Mouse (Mus musculus) embryonic facial prominence, embryonic 10.5 days (tissue): Measurements from ENCODE around the gene Adamts16. TPM values are rescaled to one million over a fixed set of nuclear protein-coding genes. Genes with fewer than 3 reads are reported as not detected.
A peak's percentile ranks its signal among the peaks of the same experiment; 100 is the strongest.

Experiments
- DNase-seq: peaks from one replicate; pipeline ENCODE4 v3.0.0-alpha.2; 2017; ENCODE audit warnings: low spot score
- H3K27ac ChIP-seq: fragments of 300-500 bp; sonication (generic); replicated peaks from 2 replicates; pipeline ENCODE4 v1.5.1; 2016; ENCODE audit warnings: mild to moderate bottlenecking
- H3K27me3 ChIP-seq: fragments of 300-500 bp; sonication (generic); replicated peaks from 2 replicates; pipeline ENCODE4 v1.6.1; 2016; ENCODE audit warnings: low read depth, mild to moderate bottlenecking; ENCODE audit not compliant: poor library complexity, severe bottlenecking
- H3K36me3 ChIP-seq: fragments of 300-500 bp; sonication (generic); replicated peaks from 2 replicates; pipeline ENCODE4 v1.6.1; 2016; ENCODE audit warnings: mild to moderate bottlenecking, moderate library complexity
- H3K4me1 ChIP-seq: fragments of 300-500 bp; sonication (generic); 2 replicates; pipeline ENCODE4 v1.6.1; 2016
- H3K4me3 ChIP-seq: fragments of 300-500 bp; sonication (generic); 2 replicates; pipeline ENCODE4 v1.5.1; 2016; ENCODE audit warnings: mild to moderate bottlenecking, moderate library complexity
- H3K9me3 ChIP-seq: fragments of 300-500 bp; sonication (generic); 2 replicates; pipeline ENCODE4 v1.6.1; 2016; ENCODE audit warnings: mild to moderate bottlenecking
- WGBS: fragments of 180-500 bp; shearing (Covaris S2); methylation state at CpG from one replicate; pipeline ENCODE4 v1.1.7; 2016; 5-methylcytosine and 5-hydroxymethylcytosine counted together
- polyA plus RNA-seq: library from polyadenylated mRNA; unstranded; fragments of >200 nt; fragmentation: Nextera tagmentation; extraction: Ambion mirVana; gene quantifications from 2 replicates; pipeline ENCODE4 v1.2.1, GENCODE M21; 2016

Gene Adamts16
- polyA plus RNA-seq, 1 experiment from 2014 or later = 0.36 TPM

- WGBS = 87% methylated on average over 5 of the region's 5 CpGs
- no peaks in the 10 kb centered on the region for H3K9me3 ChIP-seq
- DNase-seq = no peak
Observed at GRCm38 (mm10) chr13:70865867-70866266, 24.3 kb upstream of the Adamts16 start.

DNA sequence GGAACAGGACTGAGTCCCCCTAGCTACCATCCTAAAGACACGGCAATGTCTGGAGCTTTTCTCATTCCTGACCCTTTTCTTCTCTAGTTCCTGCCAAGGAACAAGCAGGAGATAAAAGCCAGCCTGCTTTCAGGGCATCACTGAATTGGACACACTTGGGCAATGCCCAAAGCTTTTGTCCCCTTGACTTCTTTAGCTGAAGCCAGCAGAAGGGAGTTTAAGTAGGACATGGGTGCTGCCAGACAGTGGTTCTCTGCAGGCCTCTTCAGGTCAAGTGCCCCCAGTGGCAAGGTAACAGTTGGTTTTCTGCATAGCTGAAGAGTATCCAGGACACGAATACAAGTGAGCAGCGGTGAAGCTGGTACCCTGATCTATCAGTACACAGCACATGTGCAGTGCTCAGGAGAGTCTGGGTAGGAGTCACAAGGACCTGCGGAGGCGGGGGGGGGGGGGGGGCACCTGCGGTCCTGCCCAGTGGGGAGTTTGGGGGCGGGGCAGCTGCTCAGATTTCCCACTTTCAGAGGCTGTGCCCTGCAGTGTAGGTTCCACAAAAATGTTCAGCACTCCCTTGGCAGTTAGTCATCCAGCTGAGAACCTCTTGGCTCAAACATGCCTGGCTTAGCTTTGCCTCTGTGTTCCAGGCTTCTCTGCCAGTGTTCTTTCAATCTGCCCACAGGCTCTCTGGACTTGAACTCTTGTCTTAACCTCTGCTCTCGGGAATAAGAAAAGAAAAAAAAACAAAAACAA, 20.7 kb upstream of the Adamts16 start:
- Histone ChIP-seq H3K9me3 (no peaks in the 10 kb centered on the region), H3K27ac (no peak overlapping the region), H3K4me1 (no peaks in the 10 kb centered on the region), H3K4me3 (no peak overlapping the region), H3K36me3 (no peaks in the 10 kb centered on the region), H3K27me3 (no peaks in the 10 kb centered on the region)
- WGBS = 50% methylated on average over 8 of the region's 8 CpGs
- DNase-seq = no peak

More at GRCm38 (mm10) chr13:70865867-70866266, 24.3 kb upstream of the Adamts16 start:
- H3K36me3 ChIP-seq = no peaks in the 10 kb centered on the region
- no peaks in the 10 kb centered on the region for H3K27me3 ChIP-seq
- H3K4me1 ChIP-seq = no peaks in the 10 kb centered on the region
- H3K27ac ChIP-seq = no peak overlapping the region
- H3K4me3 ChIP-seq = no peak overlapping the region

GRCm38 (mm10) chr13:70853601-70854000, 12.0 kb upstream of the Adamts16 start:
- Histone ChIP-seq H3K27me3 (no peaks in the 10 kb centered on the region), H3K27ac (no peak overlapping the region), H3K36me3 (no peaks in the 10 kb centered on the region), H3K9me3 (no peaks in the 10 kb centered on the region), H3K4me3 (no peak overlapping the region), H3K4me1 (no peaks in the 10 kb centered on the region)
- DNase-seq = no peak

DNA sequence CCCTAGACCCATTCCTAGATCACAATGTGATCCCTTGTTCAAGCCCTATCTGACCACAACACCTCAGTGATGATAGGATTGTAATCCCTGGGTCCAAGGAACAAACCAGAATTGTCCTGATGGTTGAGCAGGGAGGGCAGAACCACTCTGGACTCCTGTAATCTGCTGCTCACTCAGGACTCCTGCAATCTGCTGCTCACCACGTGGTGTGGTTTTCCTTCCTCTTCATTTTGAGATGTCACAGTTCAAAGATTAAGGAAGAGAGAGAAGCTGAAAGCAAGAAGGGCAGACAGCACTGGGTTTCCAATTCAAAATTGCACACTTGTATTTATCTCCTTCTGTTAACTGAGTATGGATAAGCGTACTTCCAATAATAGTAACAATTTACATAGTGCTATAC, 5.3 kb upstream of the Adamts16 start:
- DNase-seq = no peak
- peaks cover 5% of the 10 kb centered on the region for H3K4me1 ChIP-seq

DNA sequence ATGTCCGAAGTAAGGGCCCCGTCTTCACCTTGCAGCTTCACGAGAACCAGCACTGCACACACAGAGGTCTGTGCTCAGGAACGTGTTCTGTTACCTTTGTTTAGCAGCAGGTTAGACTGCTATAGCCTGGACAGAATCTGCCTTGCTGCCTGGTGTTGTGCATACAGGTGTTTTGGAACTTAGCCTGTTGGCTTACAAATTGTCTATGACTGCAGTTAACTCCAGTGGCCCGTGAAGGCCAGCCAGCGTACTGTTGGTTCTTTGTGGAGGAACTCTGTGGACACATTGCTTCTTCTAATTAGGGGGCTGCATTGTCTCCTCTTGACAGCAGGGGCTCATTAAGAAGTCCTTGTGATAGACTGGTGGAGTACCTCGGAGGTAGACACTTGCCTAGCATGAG, 3.9 kb upstream of the Adamts16 start:
- no peak overlapping the region for H3K27ac ChIP-seq
- DNase-seq = no peak
- WGBS = 81% methylated on average over 7 of the region's 7 CpGs

More for the DNA sequence above, 5.3 kb upstream of the Adamts16 start:
- Histone ChIP-seq H3K9me3 (no peaks in the 10 kb centered on the region), H3K27ac (no peak overlapping the region), H3K27me3 (peaks cover 29% of the 10 kb centered on the region), H3K36me3 (no peaks in the 10 kb centered on the region), H3K4me3 (no peak overlapping the region)
- 66% methylated on average over 2 of the region's 2 CpGs for WGBS

DNA sequence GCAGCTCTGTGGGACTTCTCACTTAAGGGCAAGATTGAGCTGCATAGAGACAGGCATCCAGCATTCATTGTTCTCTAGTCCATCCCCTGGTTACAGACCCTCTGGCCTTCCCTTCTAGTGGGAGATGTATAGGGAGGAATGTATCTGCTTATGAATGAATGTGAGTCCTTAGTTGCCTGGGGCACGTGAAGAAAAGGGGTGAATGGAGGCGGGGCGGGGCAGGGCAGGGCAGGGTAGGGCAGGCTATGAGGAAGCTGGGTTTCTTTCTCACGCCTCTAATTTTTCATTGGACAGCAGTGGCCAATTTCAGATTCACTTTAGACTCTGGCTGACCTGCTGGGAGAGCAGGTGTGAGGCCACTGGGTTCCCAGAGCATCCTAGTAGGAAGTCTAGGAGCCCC, 515 bp upstream of the Adamts16 start:
- Histone ChIP-seq H3K4me3 (no peak overlapping the region), H3K27ac (no peak overlapping the region), H3K27me3 (peaks cover 42% of the 10 kb centered on the region), H3K4me1 (peaks cover 16% of the 10 kb centered on the region), H3K9me3 (no peaks in the 10 kb centered on the region), H3K36me3 (no peaks in the 10 kb centered on the region)
- DNase-seq = no peak
- WGBS = 50% methylated on average over 4 of the region's 4 CpGs

More for the DNA sequence above, 3.9 kb upstream of the Adamts16 start:
- Histone ChIP-seq H3K4me3 (no peak overlapping the region), H3K36me3 (no peaks in the 10 kb centered on the region), H3K9me3 (no peaks in the 10 kb centered on the region), H3K4me1 (peaks cover 16% of the 10 kb centered on the region), H3K27me3 (peaks cover 43% of the 10 kb centered on the region)

GRCm38 (mm10) chr13:70840161-70840560, 1.4 kb downstream of the Adamts16 start:
- H3K4me1 ChIP-seq = peaks cover 20% of the 10 kb centered on the region
- DNase-seq = peak; percentile 82
- H3K4me3 ChIP-seq = no peak overlapping the region
- H3K27me3 ChIP-seq = peaks cover 39% of the 10 kb centered on the region
- 13% methylated on average over 6 of the region's 6 CpGs for WGBS
- no peaks in the 10 kb centered on the region for H3K9me3 ChIP-seq
- H3K27ac ChIP-seq = no peak overlapping the region
- no peaks in the 10 kb centered on the region for H3K36me3 ChIP-seq

DNA sequence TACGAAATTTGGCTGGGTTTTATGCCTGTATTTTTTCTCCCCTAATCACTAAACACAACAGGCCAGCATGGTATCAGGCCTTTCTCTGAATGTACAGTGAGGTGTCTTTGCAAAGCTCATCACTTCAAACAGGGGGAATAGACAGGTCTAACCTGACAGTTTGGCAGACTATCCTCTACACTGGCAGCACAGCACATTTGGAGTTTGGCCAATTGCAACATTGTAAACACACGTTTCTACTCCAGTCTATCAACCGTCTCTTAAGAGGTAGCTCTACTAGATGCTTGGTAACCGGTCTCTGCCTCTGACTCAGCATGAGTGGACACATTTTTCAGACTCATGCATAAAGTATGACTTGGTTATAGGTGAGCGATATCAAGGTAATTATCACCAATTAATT, 4.0 kb downstream of the Adamts16 start:
- H3K9me3 ChIP-seq = no peaks in the 10 kb centered on the region
- 86% methylated on average over 5 of the region's 5 CpGs for WGBS
- no peak for DNase-seq
- no peaks in the 10 kb centered on the region for H3K36me3 ChIP-seq
- H3K27me3 ChIP-seq = peaks cover 23% of the 10 kb centered on the region
- no peak overlapping the region for H3K27ac ChIP-seq
- no peak overlapping the region for H3K4me3 ChIP-seq
- H3K4me1 ChIP-seq = peaks cover 20% of the 10 kb centered on the region

GRCm38 (mm10) chr13:70836246-70836645, 5.4 kb downstream of the Adamts16 start:
- WGBS = 77% methylated on average over 7 of the region's 7 CpGs
- no peaks in the 10 kb centered on the region for H3K36me3 ChIP-seq

GRCm38 (mm10) chr13:70832593-70833138, 8.9 kb downstream of the Adamts16 start:
- DNase-seq = no peak
- no peaks in the 10 kb centered on the region for H3K27me3 ChIP-seq
- H3K4me3 ChIP-seq = no peak overlapping the region
- H3K36me3 ChIP-seq = no peaks in the 10 kb centered on the region
- H3K4me1 ChIP-seq = peaks cover 6% of the 10 kb centered on the region; the same call in 1 of the 2 replicates
- H3K9me3 ChIP-seq = no peaks in the 10 kb centered on the region
- H3K27ac ChIP-seq = no peak overlapping the region
- 88% methylated on average over 6 of the region's 6 CpGs for WGBS

More at GRCm38 (mm10) chr13:70836246-70836645, 5.4 kb downstream of the Adamts16 start:
- H3K4me1 ChIP-seq = peaks cover 8% of the 10 kb centered on the region
- H3K9me3 ChIP-seq = no peaks in the 10 kb centered on the region
- peaks cover 10% of the 10 kb centered on the region for H3K27me3 ChIP-seq
- no peak overlapping the region for H3K4me3 ChIP-seq
- no peak overlapping the region for H3K27ac ChIP-seq
- DNase-seq = no peak

- WGBS = 79% methylated on average over 4 of the region's 4 CpGs
- Histone ChIP-seq H3K9me3 (no peaks in the 10 kb centered on the region), H3K36me3 (no peaks in the 10 kb centered on the region), H3K4me3 (no peak overlapping the region), H3K27ac (no peak overlapping the region), H3K4me1 (peaks cover 6% of the 10 kb centered on the region; the same call in 1 of the 2 replicates), H3K27me3 (no peaks in the 10 kb centered on the region)
- DNase-seq = no peak
Observed at GRCm38 (mm10) chr13:70831041-70831440, 10.6 kb downstream of the Adamts16 start.

GRCm38 (mm10) chr13:70827507-70827906, 14.1 kb downstream of the Adamts16 start:
- no peak for DNase-seq
- Histone ChIP-seq H3K9me3 (no peaks in the 10 kb centered on the region), H3K36me3 (no peaks in the 10 kb centered on the region), H3K4me3 (no peak overlapping the region), H3K27me3 (no peaks in the 10 kb centered on the region), H3K27ac (no peak overlapping the region), H3K4me1 (peaks cover 10% of the 10 kb centered on the region; the same call in 1 of the 2 replicates)
- 68% methylated on average over 4 of the region's 4 CpGs for WGBS

GRCm38 (mm10) chr13:70825265-70825664, 16.3 kb downstream of the Adamts16 start:
- Histone ChIP-seq H3K36me3 (no peaks in the 10 kb centered on the region), H3K27ac (no peak overlapping the region), H3K4me1 (peaks cover 10% of the 10 kb centered on the region; the same call in 1 of the 2 replicates), H3K27me3 (no peaks in the 10 kb centered on the region), H3K9me3 (no peaks in the 10 kb centered on the region), H3K4me3 (no peak overlapping the region)
- no peak for DNase-seq
- WGBS = 90% methylated on average over 5 of the region's 5 CpGs
